Mouse (Mus musculus): ENCODE measurements around the gene Bicra. TPM values are rescaled to one million over a fixed set of nuclear protein-coding genes. Genes with fewer than 3 reads are reported as not detected.
A peak's percentile ranks its signal among the peaks of the same experiment; 100 is the strongest.

The Bicra gene
- polyA plus RNA-seq, 1 experiment: 21.2 TPM

DNA sequence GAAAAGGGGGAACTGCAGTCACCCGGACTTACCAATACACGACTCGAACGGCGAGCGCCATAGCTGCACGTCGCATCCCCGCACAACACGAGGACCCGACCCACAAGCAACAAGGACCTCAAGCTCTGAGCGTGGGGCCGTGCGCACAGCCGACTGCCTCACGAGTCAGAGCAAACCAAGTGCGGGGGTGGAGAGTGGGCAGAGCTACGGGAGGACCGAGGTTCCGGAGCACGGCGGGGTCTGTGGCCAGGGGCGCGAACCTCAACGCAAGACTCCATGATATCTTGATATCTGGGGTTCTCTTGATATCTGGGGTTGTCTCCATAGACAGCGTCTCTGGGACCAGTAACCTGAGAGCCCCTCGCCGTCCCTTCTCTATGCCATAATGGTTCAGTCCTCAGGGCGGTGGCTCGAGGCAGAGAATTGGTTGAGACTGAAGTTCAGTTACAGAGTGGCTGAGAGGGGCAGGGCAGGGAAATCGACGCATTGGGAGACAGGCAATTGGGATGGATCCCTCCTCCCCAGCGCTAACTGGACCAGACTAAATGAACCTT lies 125.4 kb downstream of the Bicra start, which contains the start of gene Selenow:
Gene Selenow, minus strand, starts transcription at position 183 of the 554 bp plus-strand sequence.
- DNase-seq: peak; percentile 90
- no peaks in the 10 kb centered on the region for H3K4me1 ChIP-seq (ENCODE audit: control insufficient read depth, insufficient read depth, low read length)
- no peak for TF ChIP-seq CTCF (IDR thresholded peaks at IDR 0.05; ENCODE audit: insufficient read depth, low read length)
- TF ChIP-seq POLR2A (IDR thresholded peaks at IDR 0.05; ENCODE audit: borderline replicate concordance, extremely low read depth, low read depth, low read length): peak; percentile 95; the same call in 1 of the 2 replicates
- WGBS: under 1% methylated on average over 33 of the region's 33 CpGs
- peak within 1 kb of the TSS; percentile 83 for H3K4me3 ChIP-seq (replicated peaks; ENCODE audit: extremely low read depth, low read depth, low read length)

DNA sequence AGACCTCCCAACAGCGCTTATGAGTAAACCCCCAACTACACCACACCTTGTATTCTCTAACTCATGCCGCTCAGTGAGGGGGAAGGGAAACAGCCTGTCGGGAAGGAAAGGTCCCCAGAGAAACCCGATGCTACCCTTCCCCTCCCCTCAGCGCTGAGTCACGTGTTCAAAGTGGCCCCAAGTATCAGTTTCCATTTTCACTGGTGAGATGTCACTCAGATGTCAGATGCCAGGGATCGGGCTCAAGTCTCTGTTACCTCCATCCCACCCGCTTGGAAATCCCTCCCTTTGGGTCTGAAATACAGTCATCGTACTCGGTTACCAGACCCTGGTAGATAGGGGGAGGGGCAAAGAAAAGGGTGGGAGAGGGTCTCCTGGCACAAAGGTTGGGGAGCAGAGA lies 125.9 kb downstream of the Bicra start:
- DNase-seq: no peak
- peak overlapping the region; percentile 83 for H3K4me3 ChIP-seq (replicated peaks; ENCODE audit: extremely low read depth, low read depth, low read length)
- TF ChIP-seq POLR2A (IDR thresholded peaks at IDR 0.05; ENCODE audit: borderline replicate concordance, extremely low read depth, low read depth, low read length): no peak
- TF ChIP-seq CTCF (IDR thresholded peaks at IDR 0.05; ENCODE audit: insufficient read depth, low read length): no peak
- under 1% methylated on average over 10 of the region's 10 CpGs for WGBS
- H3K4me1 ChIP-seq (ENCODE audit: control insufficient read depth, insufficient read depth, low read length): no peaks in the 10 kb centered on the region

Other genes starting within 250 kb of the Bicra start
- gene Obox6, start 208.2 kb downstream of the Bicra start, polyA plus RNA-seq (2012; rRNA removed): not detected in 2 replicates
- not detected in 2 replicates for gene Crx, start 168.0 kb downstream of the Bicra start, polyA plus RNA-seq (2012; rRNA removed)
- gene Crxos, start 165.3 kb downstream of the Bicra start, polyA plus RNA-seq (2012; rRNA removed): not detected in 2 replicates
- 480 and 641 TPM in 2 replicates for gene Selenow, start 125.5 kb downstream of the Bicra start, polyA plus RNA-seq (2012; rRNA removed)
- 119 and 128 TPM in 2 replicates for gene Nop53, start 101.8 kb downstream of the Bicra start, polyA plus RNA-seq (2012; rRNA removed)
- gene Ehd2, start 80.4 kb downstream of the Bicra start, polyA plus RNA-seq (2012; rRNA removed): 219 and 232 TPM in 2 replicates
- 0.02 and 0.04 TPM in 2 replicates for gene Zfp541, start 13.9 kb upstream of the Bicra start, polyA plus RNA-seq (2012; rRNA removed)
- 144 and 157 TPM in 2 replicates for gene Napa, start 50.5 kb upstream of the Bicra start, polyA plus RNA-seq (2012; rRNA removed)
- 25.5 and 28.3 TPM in 2 replicates for gene Kptn, start 72.0 kb upstream of the Bicra start, polyA plus RNA-seq (2012; rRNA removed)
- 0.85 TPM in 2 replicates for gene Slc8a2, start 81.9 kb upstream of the Bicra start, polyA plus RNA-seq (2012; rRNA removed)
- gene Meis3, start 127.2 kb upstream of the Bicra start, polyA plus RNA-seq (2012; rRNA removed): 19.4 and 23.4 TPM in 2 replicates
- gene Dhx34, start 174.1 kb upstream of the Bicra start, polyA plus RNA-seq (2012; rRNA removed): 28.4 and 39.4 TPM in 2 replicates
- gene C5ar2, start 196.2 kb upstream of the Bicra start, polyA plus RNA-seq (2012; rRNA removed): 2.3 and 3.2 TPM in 2 replicates
- 36.1 and 39.2 TPM in 2 replicates for gene C5ar1, start 211.6 kb upstream of the Bicra start, polyA plus RNA-seq (2012; rRNA removed)
- 54.0 and 76.4 TPM in 2 replicates for gene Inafm1, start 225.7 kb upstream of the Bicra start, polyA plus RNA-seq (2012; rRNA removed)
- 31.2 and 47.3 TPM in 2 replicates for gene Ccdc9, start 238.9 kb upstream of the Bicra start, polyA plus RNA-seq (2012; rRNA removed)

Measured in lung, adult 2 months (tissue).